Mouse (Mus musculus) kidney, postnatal 0 days (tissue): ENCODE results near the gene Fyn. TPM values are rescaled to one million over a fixed set of nuclear protein-coding genes. Genes with fewer than 3 reads are reported as not detected.

Experiments used
- ATAC-seq: fragments of 200-750 bp; cut with Nextera tagmentation; replicated peaks from 2 replicates; pipeline ENCODE4 v1.8.0; 2017; ENCODE audit warnings: low read depth, moderate number of reproducible peaks, moderate TSS enrichment, moderate library complexity; ENCODE audit not compliant: low FRiP score
- DNase-seq: peaks from one replicate; pipeline ENCODE4 v3.0.0-alpha.2; 2016; ENCODE audit warnings: low spot score
- H3K27ac ChIP-seq: fragments of 300-500 bp; sonication (generic); 2 replicates; pipeline ENCODE4 v1.5.1; 2014; ENCODE audit warnings: mild to moderate bottlenecking
- H3K27me3 ChIP-seq: fragments of 300-500 bp; sonication (generic); 2 replicates; pipeline ENCODE4 v1.6.1; 2014; ENCODE audit warnings: low read length, mixed read lengths; ENCODE audit not compliant: insufficient read depth
- H3K36me3 ChIP-seq: fragments of 300-500 bp; sonication (generic); 2 replicates; pipeline ENCODE4 v1.6.1; 2014; ENCODE audit warnings: low read length, mixed read lengths; ENCODE audit not compliant: insufficient read depth
- H3K4me1 ChIP-seq: fragments of 300-500 bp; sonication (generic); replicated peaks from 2 replicates; pipeline ENCODE4 v1.6.1; 2014; ENCODE audit warnings: antibody characterized with exemption, low read length, mixed read lengths; ENCODE audit not compliant: insufficient read depth
- H3K4me2 ChIP-seq: fragments of 300-500 bp; sonication (generic); 2 replicates; pipeline ENCODE4 v1.6.1; 2014; ENCODE audit warnings: mild to moderate bottlenecking, low read length, moderate library complexity, mixed read lengths
- H3K4me3 ChIP-seq: fragments of 300-500 bp; sonication (generic); replicated peaks from 2 replicates; pipeline ENCODE4 v1.5.1; 2014; ENCODE audit warnings: low read depth, low read length
- H3K9ac ChIP-seq: fragments of 300-500 bp; sonication (generic); 2 replicates; pipeline ENCODE4 v1.6.1; 2014; ENCODE audit warnings: low read depth, low read length
- H3K9me3 ChIP-seq: fragments of 300-500 bp; sonication (generic); replicated peaks from 2 replicates; pipeline ENCODE4 v1.6.1; 2016; ENCODE audit warnings: low read length, inconsistent platforms, mixed read lengths
- CTCF ChIP-seq: IDR thresholded peaks from 2 replicates; pipeline ENCODE4 v1.5.1; 2016; ENCODE audit warnings: antibody characterized with exemption, low read depth, mild to moderate bottlenecking, moderate library complexity
- WGBS: fragments of 180-500 bp; shearing (Covaris S2); extraction: QIAGEN DNeasy Blood & Tissue Kit; methylation state at CpG from one replicate; pipeline ENCODE4 v1.1.7; 2014; 5-methylcytosine and 5-hydroxymethylcytosine counted together
- polyA plus RNA-seq: library from polyadenylated mRNA; unstranded; fragments of >200 nt; fragmentation: Nextera tagmentation; extraction: Ambion mirVana; gene quantifications from 2 replicates; pipeline ENCODE4 v1.2.1, GENCODE M21; 2015

Fyn gene
- polyA plus RNA-seq, 1 experiment from 2014 or later: 27.8 TPM

DNA sequence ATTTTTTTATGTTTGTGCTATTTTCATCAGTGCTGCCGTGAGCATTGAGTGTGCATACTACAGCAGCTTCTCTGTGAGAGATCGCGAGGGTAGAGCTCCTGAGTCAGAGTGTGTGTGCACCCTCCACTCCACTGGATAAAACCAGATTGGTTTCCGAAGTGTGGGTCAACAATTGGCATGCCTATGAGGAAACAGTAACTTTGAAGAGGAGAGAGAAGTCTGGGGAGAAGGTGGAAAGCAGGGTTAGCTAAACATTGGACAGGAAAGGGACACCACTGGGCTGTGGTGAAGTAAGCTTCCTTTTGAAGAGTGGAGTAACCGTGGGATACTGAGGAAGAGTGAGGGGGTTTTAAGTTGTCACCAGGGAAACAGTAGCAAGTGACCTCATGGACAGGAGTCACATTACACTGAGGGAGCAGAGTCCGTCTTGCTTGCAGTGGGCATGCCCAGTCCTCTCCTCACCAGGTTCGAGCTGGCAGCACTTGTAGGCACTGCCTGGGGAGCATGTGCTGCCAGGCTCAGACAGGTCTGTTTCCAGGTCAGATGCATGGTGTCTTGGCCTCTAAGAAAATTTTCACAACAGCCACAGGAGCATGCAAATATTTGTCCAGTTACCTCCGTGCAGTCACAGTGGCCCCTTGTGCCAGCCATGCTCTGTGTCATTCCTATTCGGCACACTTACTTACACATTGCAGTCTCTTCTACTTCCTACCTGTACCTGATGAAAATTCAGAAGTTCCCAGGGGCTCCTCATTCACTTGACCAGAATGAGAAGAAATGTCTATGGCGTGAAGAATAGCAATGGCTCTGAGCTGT lies 37.5 kb downstream of the Fyn start:
- no peak overlapping the region for H3K4me2 ChIP-seq
- ATAC-seq: peak; percentile 84
- peak; percentile 37 for DNase-seq
- H3K36me3 ChIP-seq: no peaks in the 10 kb centered on the region
- H3K27ac ChIP-seq: peak overlapping the region; percentile 20; the same call in 1 of the 2 replicates
- H3K4me3 ChIP-seq: no peak overlapping the region
- no peak for TF ChIP-seq CTCF
- H3K9ac ChIP-seq: no peak overlapping the region
- no peaks in the 10 kb centered on the region for H3K27me3 ChIP-seq
- H3K4me1 ChIP-seq: peaks cover 8% of the 10 kb centered on the region
- 36% methylated on average over 10 of the region's 10 CpGs for WGBS
- H3K9me3 ChIP-seq: no peaks in the 10 kb centered on the region

DNA sequence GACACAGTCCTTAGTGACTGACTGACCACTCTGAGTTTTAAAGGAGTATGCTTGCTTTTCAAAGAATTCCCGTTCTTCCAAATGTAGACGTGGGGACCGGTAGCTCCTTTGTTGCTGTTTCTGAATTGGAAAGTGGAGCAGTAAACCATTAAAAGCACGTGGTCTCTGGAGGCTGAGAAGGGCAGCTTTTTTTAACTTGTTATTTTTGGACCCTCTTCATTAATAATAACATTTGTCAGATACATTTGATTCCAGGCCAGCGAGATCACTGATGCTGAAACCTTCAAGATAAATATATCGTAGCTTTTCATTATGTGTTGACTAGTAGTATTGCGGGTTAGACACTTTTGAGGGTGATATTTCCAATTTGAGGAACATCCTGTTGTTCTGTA lies 38.1 kb downstream of the Fyn start:
- no peak overlapping the region for H3K9ac ChIP-seq
- H3K27me3 ChIP-seq: no peaks in the 10 kb centered on the region
- ATAC-seq (no peak), DNase-seq (peak; percentile 47)
- H3K4me1 ChIP-seq: peaks cover 8% of the 10 kb centered on the region
- WGBS: 51% methylated on average over 7 of the region's 7 CpGs
- H3K9me3 ChIP-seq: no peaks in the 10 kb centered on the region
- no peak overlapping the region for H3K4me3 ChIP-seq
- no peak for TF ChIP-seq CTCF
- no peak overlapping the region for H3K4me2 ChIP-seq
- H3K36me3 ChIP-seq: no peaks in the 10 kb centered on the region
- H3K27ac ChIP-seq: peak overlapping the region; percentile 20; the same call in 1 of the 2 replicates

DNA sequence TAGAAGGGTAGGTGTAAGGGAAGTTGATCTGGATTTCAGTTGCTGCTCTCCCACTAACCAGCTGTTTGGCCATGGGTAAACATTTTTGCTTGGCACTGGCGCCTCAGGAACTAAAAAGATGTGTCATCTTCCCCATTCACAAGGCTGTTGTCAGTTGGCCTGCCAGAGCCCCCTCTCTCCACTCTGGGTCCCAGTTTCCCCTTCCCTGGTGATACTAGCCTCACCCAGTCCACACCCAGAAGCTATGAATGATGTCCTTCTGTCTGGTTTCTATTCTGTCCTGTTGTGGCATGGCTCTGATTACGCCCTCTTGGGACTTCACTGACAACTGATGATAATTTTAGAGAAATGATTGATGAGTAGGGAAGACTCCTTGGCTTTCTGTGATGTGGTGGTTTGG lies 38.9 kb downstream of the Fyn start:
- H3K4me2 ChIP-seq: no peak overlapping the region

DNA sequence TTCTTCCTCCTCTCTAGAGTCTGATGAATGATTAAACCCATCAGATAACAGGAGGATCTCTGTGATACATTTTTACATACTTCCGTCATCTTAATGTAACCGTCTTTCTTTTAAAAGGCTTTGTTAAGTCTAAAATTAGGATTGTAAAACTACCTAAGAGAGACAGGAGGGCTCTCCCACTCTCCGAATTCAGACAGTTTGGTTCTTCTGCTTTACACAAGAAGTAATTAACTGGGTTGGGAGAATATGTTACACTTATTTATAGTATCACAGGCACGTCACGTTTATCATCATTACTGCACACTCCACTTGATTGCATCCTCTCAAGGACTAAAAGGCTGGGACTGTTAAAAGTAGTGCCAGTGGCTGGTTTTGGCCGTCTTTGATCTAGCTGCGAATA lies 40.9 kb downstream of the Fyn start:
- WGBS: 68% methylated on average over 7 of the region's 7 CpGs
- Histone ChIP-seq H3K4me3 (no peak overlapping the region), H3K4me2 (no peak overlapping the region), H3K27ac (no peak overlapping the region), H3K36me3 (no peaks in the 10 kb centered on the region), H3K27me3 (no peaks in the 10 kb centered on the region), H3K9ac (no peak overlapping the region), H3K4me1 (peaks cover 8% of the 10 kb centered on the region), H3K9me3 (no peaks in the 10 kb centered on the region)
- no peak for TF ChIP-seq CTCF
- ATAC-seq (no peak), DNase-seq (no peak)

More for the DNA sequence above, 38.9 kb downstream of the Fyn start:
- Histone ChIP-seq H3K4me1 (peaks cover 8% of the 10 kb centered on the region), H3K9me3 (no peaks in the 10 kb centered on the region), H3K27me3 (no peaks in the 10 kb centered on the region), H3K4me3 (no peak overlapping the region), H3K36me3 (no peaks in the 10 kb centered on the region), H3K9ac (no peak overlapping the region), H3K27ac (no peak overlapping the region)
- no peak for ATAC-seq
- no peak for DNase-seq
- TF ChIP-seq CTCF: no peak
- WGBS: 96% methylated on average over 2 of the region's 2 CpGs

DNA sequence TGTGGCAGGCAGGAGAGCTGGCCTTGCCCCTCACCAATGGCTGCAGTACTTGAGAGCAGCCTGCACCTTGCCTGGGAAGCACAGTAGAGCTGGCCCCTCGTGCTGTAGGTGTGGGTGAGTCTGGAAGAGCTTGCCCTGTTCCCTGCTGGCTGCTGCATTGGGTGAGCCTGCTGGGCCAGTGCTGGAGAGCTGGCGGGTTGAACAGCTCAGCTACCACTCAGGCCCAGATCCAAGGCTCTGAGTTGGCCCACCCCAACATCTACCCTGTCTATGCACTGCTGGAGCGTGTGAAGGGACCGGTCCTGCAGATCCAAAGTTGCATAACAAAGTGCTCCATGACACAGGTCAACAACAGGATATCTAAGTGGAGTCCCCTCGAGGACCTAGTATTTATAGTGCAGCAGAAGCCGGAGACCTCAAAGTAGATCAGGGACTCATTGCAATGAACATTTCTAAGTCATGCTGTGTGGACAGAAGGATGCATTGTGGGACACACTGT lies 41.5 kb downstream of the Fyn start:
- 78% methylated on average over 6 of the region's 6 CpGs for WGBS

DNA sequence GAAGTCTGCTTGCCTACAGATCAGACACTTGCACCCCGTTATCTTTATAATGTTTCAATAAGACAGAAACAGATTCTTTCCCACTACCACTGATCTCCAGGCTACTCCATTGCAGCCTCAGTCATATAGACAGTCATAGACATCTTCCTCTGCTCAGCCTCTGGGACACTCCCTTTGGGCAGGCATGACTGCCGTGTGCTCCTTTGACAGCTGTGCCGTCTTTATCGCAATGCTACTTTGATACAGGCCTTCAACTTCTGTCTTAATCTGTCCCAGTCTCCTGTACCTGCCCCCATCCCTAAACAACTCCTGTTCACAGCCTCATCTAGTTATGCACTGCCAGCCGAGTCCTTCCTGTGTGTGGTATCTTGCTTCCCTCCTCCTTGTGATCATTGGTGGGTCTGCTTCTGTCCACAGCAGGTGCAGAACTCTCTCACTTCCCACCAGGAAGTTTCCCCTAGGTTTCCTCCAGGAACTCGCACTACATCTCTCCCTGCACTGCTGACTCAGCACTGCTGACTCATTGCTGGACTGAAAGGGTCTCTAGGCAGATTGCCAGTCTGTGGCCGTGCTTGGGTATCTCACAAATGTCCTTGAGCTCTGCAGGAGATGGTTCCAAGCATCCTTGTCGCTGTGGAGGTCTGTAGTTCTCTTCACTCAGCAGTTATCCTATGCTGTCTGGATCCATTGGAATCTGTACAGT lies 43.4 kb downstream of the Fyn start:
- Histone ChIP-seq H3K36me3 (no peaks in the 10 kb centered on the region), H3K27me3 (no peaks in the 10 kb centered on the region), H3K27ac (no peak overlapping the region), H3K4me2 (no peak overlapping the region), H3K4me1 (no peaks in the 10 kb centered on the region), H3K9ac (no peak overlapping the region), H3K4me3 (no peak overlapping the region), H3K9me3 (no peaks in the 10 kb centered on the region)
- ATAC-seq (no peak), DNase-seq (no peak)
- 78% methylated on average over 8 of the region's 8 CpGs for WGBS
- TF ChIP-seq CTCF: no peak

More for the DNA sequence above, 41.5 kb downstream of the Fyn start:
- no peak overlapping the region for H3K4me3 ChIP-seq
- DNase-seq: no peak
- no peaks in the 10 kb centered on the region for H3K36me3 ChIP-seq
- H3K27ac ChIP-seq: no peak overlapping the region
- no peaks in the 10 kb centered on the region for H3K27me3 ChIP-seq
- H3K9me3 ChIP-seq: no peaks in the 10 kb centered on the region
- no peak for ATAC-seq
- no peak overlapping the region for H3K4me2 ChIP-seq
- peaks cover 8% of the 10 kb centered on the region for H3K4me1 ChIP-seq
- no peak for TF ChIP-seq CTCF
- H3K9ac ChIP-seq: no peak overlapping the region
